12 mouse cellular contexts compared by ENCODE assay signal in the genomic region with DNA sequence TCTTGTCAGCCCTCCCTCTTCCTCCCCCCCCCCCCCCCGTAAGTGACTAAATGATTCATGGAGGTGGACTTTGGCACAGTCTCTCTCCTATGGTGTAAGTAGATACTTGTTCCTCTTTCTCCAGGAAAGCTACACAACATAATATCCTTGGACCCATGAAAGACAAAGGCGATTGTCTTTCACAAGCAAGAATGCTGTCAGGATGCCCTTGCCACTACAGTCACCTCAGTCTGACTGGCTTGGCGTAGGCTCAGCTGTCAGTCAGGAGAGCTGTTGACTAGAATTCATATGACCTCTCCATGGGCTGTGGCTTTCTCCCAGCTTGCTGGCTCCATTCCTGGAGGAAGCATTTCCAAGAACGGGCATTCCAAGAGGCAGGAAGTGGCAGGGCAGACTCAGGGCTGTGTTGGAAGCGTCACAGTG. TPM values are rescaled to one million over a fixed set of nuclear protein-coding genes. Genes with fewer than 3 reads are reported as not detected.
DNase-seq lines count a peak whose midpoint lies in the region; ATAC-seq and TF ChIP-seq lines count a peak whose summit lies in the region.
"Had no signal": no experiment of that assay in that cellular context is flagged by ENCODE, and none has a peak within 500 bp of the region (broad histone marks: within the 10 kb centered on the region; RNA-seq: fewer than 3 reads in every experiment).

No protein-coding gene starts in this region.

- DNase-seq in kidney, adult 11 months = peak; percentile 66
- peak; percentile 23 for DNase-seq in gonadal fat pad, adult 2 months (ENCODE audit: low read depth)
- peak; percentile 69 to 84 for DNase-seq in lung, postnatal 4 days
- no peak for DNase-seq in B cell, adult 2 months
- DNase-seq in frontal cortex, postnatal 25 days (ENCODE audit: low spot score in 2 of 2) = no peak

- WGBS in kidney, embryonic 15.5 days = 59% methylated on average over 5 of the region's 5 CpGs
- WGBS in intestine, postnatal 0 days = 44% methylated on average over 5 of the region's 5 CpGs

- H3K9me3 ChIP-seq in kidney, embryonic 15.5 days (replicated peaks) = no peaks in the 10 kb centered on the region
- no peaks in the 10 kb centered on the region for H3K9me3 ChIP-seq in intestine, postnatal 0 days (ENCODE audit: control insufficient read depth)
- H3K9me3 ChIP-seq: embryonic facial prominence, embryonic 10.5 days; hindbrain, embryonic 15.5 days had no signal

- TF ChIP-seq CTCF in intestine, postnatal 0 days (IDR thresholded peaks at IDR 0.05; ENCODE audit: low read depth) = no peak

- H3K9ac ChIP-seq in kidney, embryonic 15.5 days = no peak overlapping the region
- no peak overlapping the region for H3K9ac ChIP-seq in intestine, postnatal 0 days (ENCODE audit: low read depth, low read length)
- H3K9ac ChIP-seq: hindbrain, embryonic 15.5 days had no signal

- no peaks in the 10 kb centered on the region for H3K36me3 ChIP-seq in kidney, embryonic 15.5 days
- no peaks in the 10 kb centered on the region for H3K36me3 ChIP-seq in intestine, postnatal 0 days (ENCODE audit: control insufficient read depth, insufficient read depth)
- H3K36me3 ChIP-seq: embryonic facial prominence, embryonic 10.5 days; hindbrain, embryonic 15.5 days had no signal

- H3K27ac ChIP-seq in kidney, embryonic 15.5 days = no peak overlapping the region
- peak overlapping the region; percentile 62; the same call in 1 of the 2 replicates for H3K27ac ChIP-seq in intestine, postnatal 0 days (ENCODE audit: low read depth, low read length)
- H3K27ac ChIP-seq: embryonic facial prominence, embryonic 10.5 days; hindbrain, embryonic 15.5 days; left cerebral cortex, adult 2 months had no signal

- no peak overlapping the region for H3K4me3 ChIP-seq in kidney, embryonic 15.5 days (replicated peaks)
- no peak overlapping the region for H3K4me3 ChIP-seq in intestine, postnatal 0 days (ENCODE audit: low read depth, low read length)
- H3K4me3 ChIP-seq: embryonic facial prominence, embryonic 10.5 days; hindbrain, embryonic 15.5 days; left cerebral cortex, adult 2 months had no signal

- H3K4me1 ChIP-seq in kidney, embryonic 15.5 days = no peaks in the 10 kb centered on the region
- H3K4me1 ChIP-seq in intestine, postnatal 0 days (replicated peaks; ENCODE audit: control insufficient read depth, insufficient read depth, low read length) = no peaks in the 10 kb centered on the region
- H3K4me1 ChIP-seq: embryonic facial prominence, embryonic 10.5 days; hindbrain, embryonic 15.5 days had no signal

- H3K4me2 ChIP-seq in kidney, embryonic 15.5 days = no peak overlapping the region
- no peak overlapping the region for H3K4me2 ChIP-seq in intestine, postnatal 0 days (replicated peaks; ENCODE audit: low read depth)
- H3K4me2 ChIP-seq: hindbrain, embryonic 15.5 days had no signal

- ATAC-seq in kidney, embryonic 15.5 days (replicated peaks; ENCODE audit: low FRiP score) = no peak
- ATAC-seq in intestine, postnatal 0 days = peak; percentile 72
- no peak for ATAC-seq in frontal cortex, adult (ENCODE audit: low TSS enrichment)

- H3K27me3 ChIP-seq in kidney, embryonic 15.5 days = no peaks in the 10 kb centered on the region
- H3K27me3 ChIP-seq in intestine, postnatal 0 days (replicated peaks; ENCODE audit: control insufficient read depth, insufficient read depth, low read length) = no peaks in the 10 kb centered on the region
- H3K27me3 ChIP-seq: hindbrain, embryonic 15.5 days had no signal

RNA-seq across cellular contexts. Expression of gene Ccdc65, which starts 6.2 kb away (rescaled TPM):
- polyA plus RNA-seq in kidney, embryonic 15.5 days (2015; fragmentation: Nextera tagmentation; extraction: Ambion mirVana) = 0.73 and 1.1 TPM in 2 replicates
- polyA plus RNA-seq in gonadal fat pad, adult 2 months (2012; rRNA removed) = 0.73 and 1.6 TPM in 2 replicates
- 0.27 and 0.38 TPM in 2 replicates for polyA plus RNA-seq in intestine, postnatal 0 days (2015; fragmentation: Nextera tagmentation; extraction: Ambion mirVana)
- polyA plus RNA-seq: liver, embryonic 16.5 days had no signal

RNA-seq across cellular contexts. Expression of gene Fkbp11, which starts 13.8 kb away (rescaled TPM):
- polyA plus RNA-seq in kidney, embryonic 15.5 days (2015; fragmentation: Nextera tagmentation; extraction: Ambion mirVana) = 40.3 and 40.5 TPM in 2 replicates
- polyA plus RNA-seq in gonadal fat pad, adult 2 months (2012; rRNA removed) = 59.6 and 73.5 TPM in 2 replicates
- 30.9 and 32.4 TPM in 2 replicates for polyA plus RNA-seq in intestine, postnatal 0 days (2015; fragmentation: Nextera tagmentation; extraction: Ambion mirVana)

RNA-seq across cellular contexts. Expression of gene Rnd1, which starts 37.0 kb away (rescaled TPM):
- 0.62 and 0.99 TPM in 2 replicates for polyA plus RNA-seq in kidney, embryonic 15.5 days (2015; fragmentation: Nextera tagmentation; extraction: Ambion mirVana)
- polyA plus RNA-seq in gonadal fat pad, adult 2 months (2012; rRNA removed) = 2.6 and 4.8 TPM in 2 replicates
- polyA plus RNA-seq in intestine, postnatal 0 days (2015; fragmentation: Nextera tagmentation; extraction: Ambion mirVana) = 1.1 and 1.4 TPM in 2 replicates

RNA-seq across cellular contexts. Expression of gene Arf3, which starts 48.8 kb away (rescaled TPM):
- polyA plus RNA-seq in kidney, embryonic 15.5 days (2015; fragmentation: Nextera tagmentation; extraction: Ambion mirVana) = 51.9 and 55.6 TPM in 2 replicates
- 149 and 209 TPM in 2 replicates for polyA plus RNA-seq in gonadal fat pad, adult 2 months (2012; rRNA removed)
- 31.8 and 35.3 TPM in 2 replicates for polyA plus RNA-seq in intestine, postnatal 0 days (2015; fragmentation: Nextera tagmentation; extraction: Ambion mirVana)

RNA-seq across cellular contexts. Expression of gene Ddx23, which starts 51.5 kb away (rescaled TPM):
- polyA plus RNA-seq in kidney, embryonic 15.5 days (2015; fragmentation: Nextera tagmentation; extraction: Ambion mirVana) = 23.1 and 23.7 TPM in 2 replicates
- 30.2 and 31.3 TPM in 2 replicates for polyA plus RNA-seq in gonadal fat pad, adult 2 months (2012; rRNA removed)
- polyA plus RNA-seq in intestine, postnatal 0 days (2015; fragmentation: Nextera tagmentation; extraction: Ambion mirVana) = 9.0 and 11.7 TPM in 2 replicates

Comparison
In these comparisons a context has a peak if more than half of its experiments do, and no peak if none do; other contexts are left out.
1. DNase-seq: peak in kidney, adult 11 months (single experiment), gonadal fat pad, adult 2 months (single experiment) and lung, postnatal 4 days (2 of 2); none in B cell, adult 2 months (0 of 2) and frontal cortex, postnatal 25 days (0 of 2).